Comparison of ENCODE assay signal across 25 mouse cellular contexts in the genomic region with DNA sequence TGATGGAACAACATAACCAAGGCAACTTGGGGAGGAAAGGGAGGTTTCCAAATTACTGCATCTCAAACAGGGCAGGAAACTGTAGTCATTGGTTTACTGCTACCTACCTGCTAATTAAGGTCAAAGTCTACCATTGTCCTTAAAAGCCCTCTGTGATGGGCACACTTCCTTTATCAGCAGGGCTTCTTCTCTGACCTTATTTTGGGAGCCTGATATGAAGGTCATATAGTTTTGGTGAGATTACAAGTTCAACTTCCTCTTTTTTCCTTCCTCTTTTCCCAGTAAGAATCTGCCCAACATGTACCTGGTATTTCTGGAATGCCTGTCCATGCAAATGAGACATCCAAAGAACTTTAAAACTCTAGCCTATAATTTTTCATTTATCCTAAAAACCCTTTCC.
"Had no signal": no experiment of that assay in that cellular context is flagged by ENCODE, and none has a peak within 500 bp of the region (broad histone marks: within the 10 kb centered on the region; RNA-seq: fewer than 3 reads in every experiment).

No protein-coding gene starts in this region.

- ATAC-seq: hindbrain, embryonic 16.5 days; inflammation-experienced regulatory T-cells, adult 6 months; intestine, embryonic 15.5 days; intestine, postnatal 0 days had no signal

- H3K27me3 ChIP-seq: heart, embryonic 13.5 days; heart, embryonic 15.5 days; intestine, embryonic 15.5 days; limb, embryonic 12.5 days had no signal

- H3K4me2 ChIP-seq: heart, embryonic 11.5 days; heart, embryonic 13.5 days; heart, embryonic 15.5 days; hindbrain, embryonic 14.5 days; intestine, embryonic 15.5 days; limb, embryonic 12.5 days; liver, embryonic 11.5 days had no signal

- H3K36me3 ChIP-seq: heart, embryonic 13.5 days; heart, embryonic 15.5 days; intestine, embryonic 15.5 days; limb, embryonic 10.5 days; limb, embryonic 12.5 days had no signal

- H3K4me3 ChIP-seq: heart, adult 2 months; heart, embryonic 13.5 days; heart, embryonic 15.5 days; intestine, embryonic 15.5 days; layer of hippocampus, adult 2 months; left cerebral cortex, adult 2 months; limb, embryonic 10.5 days; limb, embryonic 12.5 days had no signal

- H3K27ac ChIP-seq: heart, adult 2 months; heart, embryonic 13.5 days; heart, embryonic 15.5 days; hindbrain, embryonic 14.5 days; intestine, embryonic 15.5 days; layer of hippocampus, adult 2 months; left cerebral cortex, adult 2 months; limb, embryonic 10.5 days; limb, embryonic 12.5 days had no signal

- H3K9me3 ChIP-seq: heart, embryonic 13.5 days; heart, embryonic 15.5 days; intestine, embryonic 15.5 days; limb, embryonic 10.5 days; limb, embryonic 12.5 days had no signal

- H3K4me1 ChIP-seq: heart, embryonic 13.5 days; heart, embryonic 15.5 days; intestine, embryonic 15.5 days; limb, embryonic 10.5 days; limb, embryonic 12.5 days had no signal

- H3K9ac ChIP-seq: heart, embryonic 13.5 days; heart, embryonic 15.5 days; hindbrain, embryonic 14.5 days; intestine, embryonic 15.5 days; limb, embryonic 12.5 days had no signal

- DNase-seq: gastrocnemius, postnatal 14 days; gastrocnemius, postnatal 36 days; heart, adult 11 months; heart, adult 2 months; heart, postnatal 14 days; heart, postnatal 36 days; kidney, adult 18-20 months; kidney, adult 8-10 months; kidney, postnatal 10 days; kidney, postnatal 25 days; kidney, postnatal 4 days; liver had no signal
